Comparison of ENCODE assay signal across 8 mouse cellular contexts in the genomic region with DNA sequence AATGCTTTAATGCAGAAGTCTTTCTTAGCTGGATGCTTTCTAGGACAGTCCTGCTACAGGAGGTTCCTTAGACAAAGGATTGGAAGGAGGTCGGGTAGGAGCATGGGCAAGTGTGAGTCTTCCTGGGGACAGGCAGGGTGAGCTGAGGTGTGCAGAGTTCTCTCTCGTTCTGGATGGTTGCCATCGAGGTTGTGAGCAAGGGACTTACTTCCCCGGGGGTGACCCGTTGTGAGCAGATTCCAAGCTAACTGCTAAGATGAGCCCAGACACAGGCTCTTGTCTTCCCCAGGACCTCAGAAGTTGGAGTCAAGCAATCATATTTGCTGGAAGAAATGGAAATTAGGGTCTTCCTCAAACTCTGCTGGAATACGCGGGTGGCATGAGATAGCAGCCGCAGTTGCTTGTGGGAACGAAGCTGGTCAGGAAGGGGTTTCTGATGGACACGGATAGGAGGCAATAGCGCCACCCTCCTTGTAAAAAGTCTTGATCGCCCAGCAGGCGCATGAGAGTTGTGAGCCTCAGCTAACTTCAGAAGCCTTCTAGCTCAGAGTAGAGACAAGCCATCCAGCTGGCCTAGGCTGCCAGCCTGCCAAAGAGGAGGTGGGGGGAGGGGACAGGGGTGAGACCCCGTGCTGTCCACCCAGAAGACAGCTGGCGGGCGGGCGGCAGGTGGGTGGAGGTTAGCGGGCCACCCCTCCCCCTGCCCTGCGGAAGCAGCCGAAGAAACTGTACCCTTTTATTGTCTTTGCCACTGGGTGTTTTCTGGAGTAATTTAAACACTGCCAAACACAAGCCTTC. TPM values are rescaled to one million over a fixed set of nuclear protein-coding genes. Genes with fewer than 3 reads are reported as not detected.
A peak's percentile ranks its signal among the peaks of the same experiment; 100 is the strongest.
DNase-seq lines count a peak whose midpoint lies in the region; ATAC-seq and TF ChIP-seq lines count a peak whose summit lies in the region.

No protein-coding gene starts in this region.

- no peaks in the 10 kb centered on the region for H3K9me3 ChIP-seq in embryonic facial prominence, embryonic 15.5 days (replicated peaks)
- no peaks in the 10 kb centered on the region for H3K9me3 ChIP-seq in heart, embryonic 12.5 days (replicated peaks)
- no peaks in the 10 kb centered on the region for H3K9me3 ChIP-seq in lung, embryonic 16.5 days (ENCODE audit: control insufficient read depth, low read length)

- DNase-seq in adrenal gland, postnatal 10 days = peak; percentile 71
- peak; percentile 66 for DNase-seq in kidney, postnatal 14 days
- peak; percentile 81 for DNase-seq in thymus, postnatal 25 days

- peak; percentile 14 for TF ChIP-seq CTCF in C2C12 (IDR thresholded peaks at IDR 0.05; ENCODE audit: control insufficient read depth, insufficient read depth, insufficient read length)
- no peak for TF ChIP-seq CTCF in olfactory bulb, adult 2 months (IDR thresholded peaks at IDR 0.05; ENCODE audit: insufficient read depth, low read depth, low read length)

- ATAC-seq in embryonic facial prominence, embryonic 15.5 days (ENCODE audit: insufficient number of reproducible peaks, low FRiP score, low TSS enrichment, low read depth) = peak; percentile 60
- peak; percentile 35 for ATAC-seq in heart, embryonic 12.5 days (ENCODE audit: insufficient number of reproducible peaks, low FRiP score)
- peak; percentile 66 for ATAC-seq in lung, embryonic 16.5 days (ENCODE audit: low read depth)

- H3K27me3 ChIP-seq in C2C12 (ENCODE audit: control insufficient read depth, insufficient read depth, insufficient read length) = no peaks in the 10 kb centered on the region
- H3K27me3 ChIP-seq in embryonic facial prominence, embryonic 15.5 days = no peaks in the 10 kb centered on the region
- H3K27me3 ChIP-seq in heart, embryonic 12.5 days (replicated peaks) = no peaks in the 10 kb centered on the region
- H3K27me3 ChIP-seq in lung, embryonic 16.5 days (ENCODE audit: control insufficient read depth, insufficient read depth, low read depth, low read length) = no peaks in the 10 kb centered on the region

- H3K36me3 ChIP-seq in C2C12 (ENCODE audit: control insufficient read depth, insufficient read depth) = no peaks in the 10 kb centered on the region
- no peaks in the 10 kb centered on the region for H3K36me3 ChIP-seq in embryonic facial prominence, embryonic 15.5 days
- H3K36me3 ChIP-seq in heart, embryonic 12.5 days = no peaks in the 10 kb centered on the region
- H3K36me3 ChIP-seq in lung, embryonic 16.5 days (ENCODE audit: control insufficient read depth, insufficient read depth, low read length) = no peaks in the 10 kb centered on the region

- no peak for TF ChIP-seq POLR2A in olfactory bulb, adult 2 months (IDR thresholded peaks at IDR 0.05; ENCODE audit: insufficient read depth, low read depth, low read length)

- peak overlapping the region; percentile 87 for H3K4me2 ChIP-seq in embryonic facial prominence, embryonic 15.5 days (replicated peaks)
- H3K4me2 ChIP-seq in heart, embryonic 12.5 days = peak overlapping the region; percentile 94
- peak overlapping the region; percentile 75 for H3K4me2 ChIP-seq in lung, embryonic 16.5 days (ENCODE audit: low read depth, low read length)

- H3ac ChIP-seq in C2C12 (ENCODE audit: control insufficient read depth, insufficient read length, low read depth) = peak overlapping the region; percentile 12

- H3K4me1 ChIP-seq in embryonic facial prominence, embryonic 15.5 days = peaks cover 27% of the 10 kb centered on the region
- peaks cover 64% of the 10 kb centered on the region for H3K4me1 ChIP-seq in heart, embryonic 12.5 days (replicated peaks)
- peaks cover 22% of the 10 kb centered on the region for H3K4me1 ChIP-seq in lung, embryonic 16.5 days (replicated peaks; ENCODE audit: control insufficient read depth, insufficient read depth, low read length)
- H3K4me1 ChIP-seq in olfactory bulb, adult 2 months (ENCODE audit: control insufficient read depth, insufficient read depth, low read length) = peaks cover 27% of the 10 kb centered on the region

- no peaks in the 10 kb centered on the region for H3K79me2 ChIP-seq in C2C12 (ENCODE audit: control insufficient read depth, insufficient read depth)

- no peaks in the 10 kb centered on the region for H3K79me3 ChIP-seq in C2C12 (ENCODE audit: low read depth)

- no peak overlapping the region for H3K9ac ChIP-seq in embryonic facial prominence, embryonic 15.5 days
- peak overlapping the region; percentile 68 for H3K9ac ChIP-seq in heart, embryonic 12.5 days
- peak overlapping the region; percentile 58 for H3K9ac ChIP-seq in lung, embryonic 16.5 days (ENCODE audit: low read length)

- 3% methylated on average over 20 of the region's 20 CpGs for WGBS in embryonic facial prominence, embryonic 15.5 days
- 3% methylated on average over 20 of the region's 20 CpGs for WGBS in heart, embryonic 12.5 days
- 4% methylated on average over 20 of the region's 20 CpGs for WGBS in lung, embryonic 16.5 days
- WGBS in olfactory bulb, adult 2 months = 8% methylated on average over 20 of the region's 20 CpGs

- H3K4me3 ChIP-seq in C2C12 (ENCODE audit: insufficient read depth, poor library complexity, severe bottlenecking) = no peak overlapping the region
- peak overlapping the region; percentile 43 for H3K4me3 ChIP-seq in embryonic facial prominence, embryonic 15.5 days (replicated peaks)
- peak overlapping the region; percentile 46 for H3K4me3 ChIP-seq in heart, embryonic 12.5 days
- H3K4me3 ChIP-seq in lung, embryonic 16.5 days (ENCODE audit: low read length) = peak overlapping the region; percentile 45
- H3K4me3 ChIP-seq in olfactory bulb, adult 2 months (ENCODE audit: insufficient read depth, low read depth, low read length) = peak overlapping the region; percentile 34

- H3K27ac ChIP-seq in embryonic facial prominence, embryonic 15.5 days (replicated peaks) = peak overlapping the region; percentile 80
- H3K27ac ChIP-seq in heart, embryonic 12.5 days (ENCODE audit: poor library complexity, severe bottlenecking) = peak overlapping the region; percentile 80
- H3K27ac ChIP-seq in lung, embryonic 16.5 days (ENCODE audit: low read length) = peak overlapping the region; percentile 90
- 0 out of 2 replicates have a peak overlapping the region, but pooled peaks have one; percentile 18 for H3K27ac ChIP-seq in olfactory bulb, adult 2 months (ENCODE audit: insufficient read depth, low read depth, low read length)

TF ChIP-seq in C2C12, 6 proteins besides CTCF, POLR2A, EP300 and RAD21:
- TF ChIP-seq FOSL1 (IDR thresholded peaks at IDR 0.05; ENCODE audit: insufficient read depth, low read length, poor library complexity, severe bottlenecking) (no peak), MYOD1 (IDR thresholded peaks at IDR 0.05; ENCODE audit: control insufficient read depth, insufficient read length, low read depth) (peak; percentile 34), USF1 (IDR thresholded peaks at IDR 0.05; ENCODE audit: low read depth) (no peak)

RNA-seq across cellular contexts. Expression of a gene that starts 44.3 kb away (rescaled TPM):
- polyA plus RNA-seq in C2C12 (2012; fragmentation: generic; extraction: Trizol) = 38.4 TPM
- 100 to 1,000 TPM; 126 to 138 TPM for total RNA-seq in adrenal gland, postnatal 10 days (2021)
- 38.0 and 39.8 TPM in 2 replicates for polyA plus RNA-seq in embryonic facial prominence, embryonic 15.5 days (2015; fragmentation: Nextera tagmentation; extraction: Ambion mirVana)
- 35.2 and 37.9 TPM in 2 replicates for polyA plus RNA-seq in heart, embryonic 12.5 days (2016; fragmentation: Nextera tagmentation; extraction: Ambion mirVana)
- 30.0 and 30.2 TPM in 2 replicates for polyA plus RNA-seq in lung, embryonic 16.5 days (2015; fragmentation: Nextera tagmentation; extraction: Ambion mirVana)
- 199 and 281 TPM in 2 replicates for polyA plus RNA-seq in olfactory bulb, adult 2 months (2012; ENCODE audit: insufficient read depth, insufficient read length, low replicate concordance, missing spikeins)

Comparison
In these comparisons a context has a peak if more than half of its experiments do, and no peak if none do; other contexts are left out.
1. H3K27ac ChIP-seq: peak in every context shown above with its lines; median percentile 90 in lung, embryonic 16.5 days; 80 in embryonic facial prominence, embryonic 15.5 days; 80 in heart, embryonic 12.5 days; 18 in olfactory bulb, adult 2 months.